Mouse (Mus musculus) G1E (cell line): ENCODE measurements around the gene Olfr1371.

Source experiments
- CTCF ChIP-seq: IDR thresholded peaks from 2 replicates; pipeline ENCODE4 v1.5.1; 2012; ENCODE audit warnings: low read depth, low read length, inconsistent platforms, mixed read lengths
- GATA2 ChIP-seq: IDR thresholded peaks from 2 replicates; pipeline ENCODE4 v1.6.1; 2012; ENCODE audit warnings: low read depth, low read length, inconsistent platforms, borderline replicate concordance
- POLR2AphosphoS5 ChIP-seq: IDR thresholded peaks from 2 replicates; pipeline ENCODE4 v1.6.1; 2012; ENCODE audit warnings: low read depth, low read length, inconsistent platforms; ENCODE audit not compliant: insufficient replicate concordance

GRCm38 (mm10) chr11:52231606-52232541 lies 18.1 kb upstream of the Olfr1371 start, which contains the start of gene Skp1a:
- TF ChIP-seq CTCF, result no peak
- peak; percentile 95; the same call in 1 of the 2 replicates for TF ChIP-seq POLR2AphosphoS5
- no peak for TF ChIP-seq GATA2
